Mouse (Mus musculus) forebrain, embryonic 14.5 days (tissue): ENCODE data around the gene Yars. TPM values are rescaled to one million over a fixed set of nuclear protein-coding genes. Genes with fewer than 3 reads are reported as not detected.

Experiments used
- ATAC-seq: fragments of 200-750 bp; cut with Nextera tagmentation; 2 replicates; pipeline ENCODE4 v1.8.0; 2017; ENCODE audit warnings: mild to moderate bottlenecking, moderate library complexity
- DNase-seq: peaks from one replicate; pipeline ENCODE4 v3.0.0-alpha.2; 2015; ENCODE audit warnings: low spot score
- H3K27ac ChIP-seq: fragments of 300-500 bp; sonication (generic); 2 replicates; pipeline ENCODE4 v1.5.1; 2014; ENCODE audit warnings: low read depth, mild to moderate bottlenecking, control low read depth, low read length, moderate library complexity
- H3K27me3 ChIP-seq: fragments of 300-500 bp; sonication (generic); replicated peaks from 2 replicates; pipeline ENCODE4 v1.6.1; 2014; ENCODE audit warnings: low read length, control low read depth, mixed read lengths; ENCODE audit not compliant: control insufficient read depth, insufficient read depth
- H3K36me3 ChIP-seq: fragments of 300-500 bp; sonication (generic); 2 replicates; pipeline ENCODE4 v1.6.1; 2014; ENCODE audit warnings: low read length, control low read depth; ENCODE audit not compliant: control insufficient read depth, insufficient read depth
- H3K4me1 ChIP-seq: fragments of 300-500 bp; sonication (generic); 2 replicates; pipeline ENCODE4 v1.6.1; 2014; ENCODE audit warnings: antibody characterized with exemption, low read length, control low read depth; ENCODE audit not compliant: control insufficient read depth, insufficient read depth
- H3K4me2 ChIP-seq: fragments of 300-500 bp; sonication (generic); 2 replicates; pipeline ENCODE4 v1.6.1; 2014; ENCODE audit warnings: mild to moderate bottlenecking, control low read depth, low read length
- H3K4me3 ChIP-seq: fragments of 300-500 bp; sonication (generic); 2 replicates; pipeline ENCODE4 v1.5.1; 2014; ENCODE audit warnings: low read depth, low read length, control low read depth
- H3K9ac ChIP-seq: fragments of 300-500 bp; sonication (generic); 2 replicates; pipeline ENCODE4 v1.6.1; 2014; ENCODE audit warnings: mild to moderate bottlenecking, low read length, control low read depth, moderate library complexity
- H3K9me3 ChIP-seq: fragments of 300-500 bp; sonication (generic); replicated peaks from 2 replicates; pipeline ENCODE4 v1.6.1; 2016; ENCODE audit warnings: low read length, control low read depth, mixed read lengths; ENCODE audit not compliant: control insufficient read depth
- WGBS: fragments of 180-500 bp; shearing (Covaris S2); extraction: QIAGEN DNeasy Blood & Tissue Kit; methylation state at CpG from one replicate; pipeline ENCODE4 v1.1.7; 2014; 5-methylcytosine and 5-hydroxymethylcytosine counted together
- polyA plus RNA-seq: library from polyadenylated mRNA; unstranded; fragments of >200 nt; fragmentation: Nextera tagmentation; extraction: Ambion mirVana; gene quantifications from 2 replicates; pipeline ENCODE4 v1.2.1, GENCODE M21; 2014

Yars gene
- polyA plus RNA-seq, 1 experiment from 2014 or later, result 110 TPM

- ATAC-seq (no peak), DNase-seq (no peak)
- no peak overlapping the region for H3K9ac ChIP-seq
- 77% methylated on average over 31 of the region's 31 CpGs for WGBS
- H3K27me3 ChIP-seq, result no peaks in the 10 kb centered on the region
- no peaks in the 10 kb centered on the region for H3K9me3 ChIP-seq
- H3K4me1 ChIP-seq, result peaks cover 19% of the 10 kb centered on the region
- H3K4me3 ChIP-seq, result no peak overlapping the region
- H3K4me2 ChIP-seq, result no peak overlapping the region
- H3K36me3 ChIP-seq, result peaks cover 60% of the 10 kb centered on the region
- no peak overlapping the region for H3K27ac ChIP-seq
Measured at GRCm38 (mm10) chr4:129222019-129222925, 32.7 kb downstream of the Yars start.

- peak overlapping the region; percentile 6; the same call in 1 of the 2 replicates for H3K4me3 ChIP-seq
- H3K9me3 ChIP-seq, result no peaks in the 10 kb centered on the region
- DNase-seq, result peak; percentile 32
- ATAC-seq, result peak; percentile 15; the same call in 1 of the 2 replicates
- peaks cover 28% of the 10 kb centered on the region for H3K4me1 ChIP-seq
- H3K4me2 ChIP-seq, result peak overlapping the region; percentile 50
- H3K36me3 ChIP-seq, result peaks cover 46% of the 10 kb centered on the region
- H3K27ac ChIP-seq, result no peak overlapping the region
- WGBS, result 34% methylated on average over 55 of the region's 55 CpGs
- H3K9ac ChIP-seq, result peak overlapping the region; percentile 56
- H3K27me3 ChIP-seq, result no peaks in the 10 kb centered on the region
Measured at GRCm38 (mm10) chr4:129223421-129224281, 34.1 kb downstream of the Yars start.

- Histone ChIP-seq H3K4me3 (no peak overlapping the region), H3K9ac (no peak overlapping the region), H3K4me2 (no peak overlapping the region), H3K9me3 (no peaks in the 10 kb centered on the region), H3K27me3 (no peaks in the 10 kb centered on the region), H3K4me1 (peaks cover 28% of the 10 kb centered on the region), H3K36me3 (peaks cover 30% of the 10 kb centered on the region), H3K27ac (no peak overlapping the region)
- ATAC-seq, result no peak
- over 99% methylated on average over 12 of the region's 12 CpGs for whole genome bisulfite sequencing
- no peak for DNase-seq
Measured at GRCm38 (mm10) chr4:129225315-129225714, 35.8 kb downstream of the Yars start.

- peaks cover 28% of the 10 kb centered on the region for H3K4me1 ChIP-seq
- H3K9ac ChIP-seq, result peak overlapping the region; percentile 67
- peak overlapping the region; percentile 58 for H3K4me2 ChIP-seq
- no peak overlapping the region for H3K27ac ChIP-seq
- H3K27me3 ChIP-seq, result no peaks in the 10 kb centered on the region
- no peaks in the 10 kb centered on the region for H3K9me3 ChIP-seq
- H3K4me3 ChIP-seq, result peak overlapping the region; percentile 35
- peaks cover 18% of the 10 kb centered on the region for H3K36me3 ChIP-seq
- ATAC-seq (no peak; the same call in 1 of the 2 replicates), DNase-seq (peak; percentile 50)
- 16% methylated on average over 5 of the region's 5 CpGs for WGBS
Measured at GRCm38 (mm10) chr4:129226441-129226963, 36.9 kb downstream of the Yars start.

GRCm38 (mm10) chr4:129227170-129227984 lies 37.8 kb downstream of the Yars start:
- 0 out of 2 replicates have a peak, but pooled peaks cover 9% of the 10 kb centered on the region for H3K36me3 ChIP-seq
- H3K27me3 ChIP-seq, result no peaks in the 10 kb centered on the region
- H3K4me2 ChIP-seq, result peak overlapping the region; percentile 58
- peak overlapping the region; percentile 75 for H3K27ac ChIP-seq
- peak overlapping the region; percentile 35 for H3K4me3 ChIP-seq
- H3K4me1 ChIP-seq, result peaks cover 28% of the 10 kb centered on the region
- no peaks in the 10 kb centered on the region for H3K9me3 ChIP-seq
- DNase-seq (peak; percentile 61), ATAC-seq (peak; percentile 57)
- peak overlapping the region; percentile 67 for H3K9ac ChIP-seq
- WGBS, result 8% methylated on average over 22 of the region's 22 CpGs

GRCm38 (mm10) chr4:129227985-129228381 lies 38.4 kb downstream of the Yars start:
- ATAC-seq, result peak; percentile 45
- WGBS, result 10% methylated on average over 8 of the region's 8 CpGs
- 0 out of 2 replicates have a peak, but pooled peaks cover 7% of the 10 kb centered on the region for H3K36me3 ChIP-seq
- peak overlapping the region; percentile 67 for H3K9ac ChIP-seq
- H3K4me3 ChIP-seq, result peak overlapping the region; percentile 35
- DNase-seq, result peak; percentile 80
- peak overlapping the region; percentile 58 for H3K4me2 ChIP-seq
- no peaks in the 10 kb centered on the region for H3K27me3 ChIP-seq
- H3K9me3 ChIP-seq, result no peaks in the 10 kb centered on the region
- H3K4me1 ChIP-seq, result peaks cover 28% of the 10 kb centered on the region
- H3K27ac ChIP-seq, result peak overlapping the region; percentile 75

- Histone ChIP-seq H3K9me3 (no peaks in the 10 kb centered on the region), H3K4me2 (no peak overlapping the region), H3K27ac (no peak overlapping the region), H3K4me1 (peaks cover 22% of the 10 kb centered on the region), H3K27me3 (no peaks in the 10 kb centered on the region), H3K36me3 (no peaks in the 10 kb centered on the region), H3K9ac (no peak overlapping the region), H3K4me3 (no peak overlapping the region)
- DNase-seq, result no peak
- no peak for ATAC-seq
- 69% methylated on average over 8 of the region's 8 CpGs for WGBS
Measured at GRCm38 (mm10) chr4:129230926-129231325, 41.4 kb downstream of the Yars start.
